Mouse (Mus musculus) 416B (cell line): ENCODE data around the gene Abhd12b.

Experiments used
- DNase-seq: peaks from one replicate; pipeline ENCODE4 v3.0.0; 2011; ENCODE audit warnings: low read depth

Abhd12b gene

GRCm38 (mm10) chr12:70204433-70204832 lies 50.5 kb downstream of the Abhd12b start:
- DNase-seq: peak; percentile 30

- DNase-seq: no peak
Measured at GRCm38 (mm10) chr12:70208214-70208613, 54.3 kb downstream of the Abhd12b start.

- no peak for DNase-seq
Measured at GRCm38 (mm10) chr12:70212501-70212900, 58.6 kb downstream of the Abhd12b start.

GRCm38 (mm10) chr12:70213601-70214000 lies 59.7 kb downstream of the Abhd12b start:
- DNase-seq: no peak

GRCm38 (mm10) chr12:70214281-70214680 lies 60.3 kb downstream of the Abhd12b start:
- peak; percentile 46 for DNase-seq

- DNase-seq: no peak
Measured at GRCm38 (mm10) chr12:70216229-70216800, 62.4 kb downstream of the Abhd12b start.

- peak; percentile 93 for DNase-seq
Measured at GRCm38 (mm10) chr12:70218795-70219540, 65.0 kb downstream of the Abhd12b start.

- DNase-seq: no peak
Measured at GRCm38 (mm10) chr12:70221425-70221824, 67.5 kb downstream of the Abhd12b start.

GRCm38 (mm10) chr12:70223331-70223730 lies 69.4 kb downstream of the Abhd12b start:
- no peak for DNase-seq

- no peak for DNase-seq
Measured at GRCm38 (mm10) chr12:70226655-70227054, 72.7 kb downstream of the Abhd12b start.

GRCm38 (mm10) chr12:70227121-70227932 lies 73.4 kb downstream of the Abhd12b start:
- no peak for DNase-seq

- DNase-seq: no peak
Measured at GRCm38 (mm10) chr12:70228155-70228554, 74.2 kb downstream of the Abhd12b start.

GRCm38 (mm10) chr12:70231294-70231693 lies 77.4 kb downstream of the Abhd12b start, which contains the start of gene Pygl:
Pygl (minus strand) TSS chr12:70231488.
- DNase-seq: no peak

GRCm38 (mm10) chr12:70232020-70232544 lies 78.1 kb downstream of the Abhd12b start:
- peak; percentile 87 for DNase-seq
